Mouse (Mus musculus) large intestine, adult 2 months (tissue): ENCODE results near the gene Chrnb2. TPM values are rescaled to one million over a fixed set of nuclear protein-coding genes. Genes with fewer than 3 reads are reported as not detected.

ENCODE experiments used
- DNase-seq: peaks from one replicate; pipeline ENCODE4 v3.0.0-alpha.2; 2012; ENCODE audit warnings: low read depth, low spot score
- WGBS: fragments of 180-500 bp; shearing (Covaris S2); methylation state at CpG from one replicate; pipeline ENCODE4 v1.1.7; 2018; 5-methylcytosine and 5-hydroxymethylcytosine counted together
- polyA plus RNA-seq: library from polyadenylated mRNA; depleted of rRNA; stranded (reverse); fragments of >200 nt; gene quantifications from 2 replicates; pipeline ENCODE4 v1.2.3, GENCODE M21; 2012; rRNA removed

Chrnb2 gene
- polyA plus RNA-seq, 1 experiment: 0.90 TPM

DNA sequence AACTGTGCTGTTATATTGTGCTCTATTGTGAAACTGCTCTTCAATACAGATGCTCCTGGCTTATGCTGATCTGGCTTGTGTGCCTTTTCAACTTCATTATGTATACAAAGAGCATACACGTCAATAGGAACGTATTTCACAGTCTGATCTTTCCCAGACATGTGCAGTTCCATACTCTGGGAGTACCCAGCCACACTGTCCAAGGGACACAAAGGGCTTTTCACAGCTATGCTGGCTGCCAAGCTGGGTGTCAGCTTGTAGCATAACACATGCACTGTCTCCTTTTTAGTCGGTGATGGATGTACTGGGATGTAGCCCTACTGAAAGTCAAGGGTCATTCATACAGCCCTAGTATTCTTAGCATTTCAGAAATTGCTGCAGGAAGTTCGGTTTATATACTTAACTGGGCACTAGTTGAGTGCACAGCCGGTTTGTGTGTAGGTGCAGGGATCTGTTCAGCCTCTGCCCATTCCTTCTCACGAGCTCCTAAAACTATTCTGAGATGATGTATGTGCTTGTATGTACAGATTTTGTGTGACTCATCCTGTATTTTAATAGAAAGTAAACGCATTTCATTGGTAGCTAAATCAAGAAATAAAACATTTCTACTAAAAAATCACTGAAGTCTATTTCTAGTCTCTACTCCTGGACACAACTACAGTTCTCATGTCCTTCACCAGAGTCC, 40.9 kb downstream of the Chrnb2 start:
- DNase-seq: no peak
- WGBS: 74% methylated on average over 7 of the region's 7 CpGs

DNA sequence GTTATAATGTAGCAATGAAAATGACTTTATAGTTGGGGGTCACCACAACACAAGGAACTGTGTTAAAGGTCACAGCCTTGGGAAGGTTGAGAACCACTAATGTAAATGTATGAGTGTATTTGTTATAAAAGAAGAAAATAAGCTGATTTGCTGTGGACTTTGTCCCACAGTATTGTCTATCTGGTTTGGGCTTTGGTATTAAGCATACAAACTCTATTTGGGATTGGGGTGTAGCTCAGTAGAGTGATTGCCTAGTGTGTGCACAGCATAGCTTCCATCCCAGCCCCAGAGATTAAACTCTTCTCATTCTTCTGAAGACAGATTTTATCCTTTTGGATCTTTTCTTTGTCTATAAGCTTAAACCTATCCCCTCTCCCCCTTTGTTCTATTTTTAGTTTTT, 42.4 kb downstream of the Chrnb2 start:
- no peak for DNase-seq

- DNase-seq: no peak
- 67% methylated on average over 6 of the region's 6 CpGs for WGBS
Observed at GRCm38 (mm10) chr3:89715967-89716256, 48.5 kb downstream of the Chrnb2 start.

GRCm38 (mm10) chr3:89715207-89715966, 49.0 kb downstream of the Chrnb2 start:
- DNase-seq: no peak
- 4% methylated on average over 59 of the region's 59 CpGs for WGBS

GRCm38 (mm10) chr3:89714359-89715206, 49.8 kb downstream of the Chrnb2 start, which contains the start of gene Adar:
Gene Adar, plus strand, starts transcription at chr3:89715022.
- no peak for DNase-seq
- 3% methylated on average over 28 of the region's 28 CpGs for WGBS

- WGBS: 78% methylated on average over 6 of the region's 6 CpGs
- DNase-seq: no peak
Observed at GRCm38 (mm10) chr3:89704064-89704463, 60.4 kb downstream of the Chrnb2 start.

DNA sequence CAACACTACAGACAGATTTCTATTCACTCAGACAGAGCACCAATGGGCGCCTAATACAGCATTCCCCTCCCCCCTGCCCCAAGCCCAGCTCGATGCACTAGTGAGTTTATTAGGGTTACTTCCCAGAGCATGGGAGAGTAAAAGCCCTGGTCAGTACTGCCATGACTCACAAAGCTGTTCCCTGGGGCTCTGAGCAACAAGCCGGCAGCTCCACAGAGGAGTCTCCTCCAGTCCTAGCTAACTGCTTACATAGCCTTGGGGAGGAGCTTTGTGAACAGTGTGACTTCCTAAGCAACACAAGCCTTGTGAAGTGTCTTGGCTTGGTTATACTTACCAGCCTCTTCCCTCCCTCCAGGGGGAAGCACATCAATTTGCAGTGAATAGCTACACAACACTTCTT, 60.8 kb downstream of the Chrnb2 start:
- WGBS: 22% methylated on average over 3 of the region's 3 CpGs
- DNase-seq: no peak

DNA sequence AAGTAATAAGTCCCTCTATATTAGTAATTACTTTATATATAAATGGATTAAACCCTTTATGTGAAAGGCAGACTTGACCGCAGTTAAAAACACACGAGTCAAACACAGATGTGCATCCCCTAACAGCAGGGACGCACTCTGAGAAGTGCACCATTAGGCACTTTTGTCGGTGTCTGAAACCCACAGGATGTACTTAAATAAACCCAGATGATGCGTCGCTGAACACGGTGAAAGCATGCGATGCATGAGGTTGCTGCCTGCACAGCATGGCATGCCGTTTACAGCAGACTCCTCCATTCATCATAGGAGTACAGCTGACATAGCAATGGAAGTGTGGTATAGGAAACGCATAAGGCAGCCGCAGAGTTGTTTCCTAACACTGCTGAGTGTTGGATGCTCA, 64.0 kb downstream of the Chrnb2 start:
- 73% methylated on average over 11 of the region's 11 CpGs for WGBS
- no peak for DNase-seq

- 86% methylated on average over 1 of the region's 1 CpGs for WGBS
- DNase-seq: no peak
Observed at GRCm38 (mm10) chr3:89698958-89699357, 65.5 kb downstream of the Chrnb2 start.

Other genes starting within 250 kb of the Chrnb2 start
- 2.4 and 5.3 TPM in 2 replicates for gene Kcnn3, start 244.5 kb downstream of the Chrnb2 start, polyA plus RNA-seq
- 27.5 and 39.9 TPM in 2 replicates for gene Adar, start 49.6 kb downstream of the Chrnb2 start, polyA plus RNA-seq
- 24.6 and 26.2 TPM in 2 replicates for gene Ube2q1, start 9.0 kb upstream of the Chrnb2 start, polyA plus RNA-seq
- gene She, start 66.7 kb upstream of the Chrnb2 start, polyA plus RNA-seq: 0.60 and 0.86 TPM in 2 replicates
- gene Il6ra, start 148.6 kb upstream of the Chrnb2 start, polyA plus RNA-seq: 2.9 and 4.4 TPM in 2 replicates
- 12.4 and 17.2 TPM in 2 replicates for gene Atp8b2, start 198.9 kb upstream of the Chrnb2 start, polyA plus RNA-seq
- gene Hax1, start 234.1 kb upstream of the Chrnb2 start, polyA plus RNA-seq: 60.1 and 80.7 TPM in 2 replicates